Mouse (Mus musculus) forebrain, embryonic 16.5 days (tissue): ENCODE results near the gene Pde6h. TPM values are rescaled to one million over a fixed set of nuclear protein-coding genes. Genes with fewer than 3 reads are reported as not detected.
A peak's percentile ranks its signal among the peaks of the same experiment; 100 is the strongest.

Source experiments
- ATAC-seq: fragments of 200-750 bp; cut with Nextera tagmentation; 2 replicates; pipeline ENCODE4 v1.8.0; 2017; ENCODE audit warnings: mild to moderate bottlenecking, moderate library complexity
- H3K27ac ChIP-seq: fragments of 300-500 bp; sonication (generic); 2 replicates; pipeline ENCODE4 v1.5.1; 2014; ENCODE audit warnings: low read length, control low read depth
- H3K27me3 ChIP-seq: fragments of 300-500 bp; sonication (generic); replicated peaks from 2 replicates; pipeline ENCODE4 v1.6.1; 2014; ENCODE audit warnings: low read length; ENCODE audit not compliant: control insufficient read depth, insufficient read depth
- H3K36me3 ChIP-seq: fragments of 300-500 bp; sonication (generic); 2 replicates; pipeline ENCODE4 v1.6.1; 2014; ENCODE audit not compliant: control insufficient read depth, insufficient read depth
- H3K4me1 ChIP-seq: fragments of 300-500 bp; sonication (generic); replicated peaks from 2 replicates; pipeline ENCODE4 v1.6.1; 2014; ENCODE audit warnings: low read length; ENCODE audit not compliant: control insufficient read depth, insufficient read depth
- H3K4me2 ChIP-seq: fragments of 300-500 bp; sonication (generic); 2 replicates; pipeline ENCODE4 v1.6.1; 2014; ENCODE audit warnings: mild to moderate bottlenecking, low read length, control low read depth
- H3K4me3 ChIP-seq: fragments of 300-500 bp; sonication (generic); replicated peaks from 2 replicates; pipeline ENCODE4 v1.5.1; 2014; ENCODE audit warnings: mild to moderate bottlenecking, low read length, control low read depth
- H3K9ac ChIP-seq: fragments of 300-500 bp; sonication (generic); replicated peaks from 2 replicates; pipeline ENCODE4 v1.6.1; 2014; ENCODE audit warnings: low read depth, low read length, control low read depth
- H3K9me3 ChIP-seq: fragments of 300-500 bp; sonication (generic); 2 replicates; pipeline ENCODE4 v1.6.1; 2016; ENCODE audit warnings: low read length; ENCODE audit not compliant: control insufficient read depth
- WGBS: fragments of 180-500 bp; shearing (Covaris S2); extraction: QIAGEN DNeasy Blood & Tissue Kit; methylation state at CpG from one replicate; pipeline ENCODE4 v1.1.7; 2014; 5-methylcytosine and 5-hydroxymethylcytosine counted together
- polyA plus RNA-seq: library from polyadenylated mRNA; unstranded; fragments of >200 nt; fragmentation: Nextera tagmentation; extraction: Ambion mirVana; gene quantifications from 2 replicates; pipeline ENCODE4 v1.2.1, GENCODE M21; 2015

Gene Pde6h
- polyA plus RNA-seq, 1 experiment from 2014 or later = not detected

GRCm38 (mm10) chr6:136906283-136906936 is 17.2 kb upstream of the Pde6h start:
- Histone ChIP-seq H3K4me2 (no peak overlapping the region), H3K9me3 (no peaks in the 10 kb centered on the region), H3K4me1 (no peaks in the 10 kb centered on the region), H3K27me3 (no peaks in the 10 kb centered on the region), H3K36me3 (no peaks in the 10 kb centered on the region), H3K4me3 (no peak overlapping the region), H3K27ac (no peak overlapping the region), H3K9ac (no peak overlapping the region)
- ATAC-seq = no peak
- 89% methylated on average over 19 of the region's 19 CpGs for WGBS

- Histone ChIP-seq H3K27me3 (no peaks in the 10 kb centered on the region), H3K9ac (no peak overlapping the region), H3K36me3 (no peaks in the 10 kb centered on the region), H3K9me3 (no peaks in the 10 kb centered on the region), H3K4me1 (no peaks in the 10 kb centered on the region), H3K4me2 (no peak overlapping the region), H3K27ac (no peak overlapping the region), H3K4me3 (no peak overlapping the region)
- ATAC-seq = no peak
- WGBS = 80% methylated on average over 10 of the region's 10 CpGs
These were observed 16.7 kb upstream of the Pde6h start for GRCm38 (mm10) chr6:136906937-136907293.

- H3K4me3 ChIP-seq = no peak overlapping the region
- no peak for ATAC-seq
- no peaks in the 10 kb centered on the region for H3K36me3 ChIP-seq
- H3K4me1 ChIP-seq = peaks cover 8% of the 10 kb centered on the region
- H3K4me2 ChIP-seq = no peak overlapping the region
- no peak overlapping the region for H3K9ac ChIP-seq
- H3K9me3 ChIP-seq = no peaks in the 10 kb centered on the region
- H3K27me3 ChIP-seq = no peaks in the 10 kb centered on the region
- 76% methylated on average over 9 of the region's 9 CpGs for WGBS
- no peak overlapping the region for H3K27ac ChIP-seq
These were observed 13.3 kb upstream of the Pde6h start for GRCm38 (mm10) chr6:136910247-136910890.

GRCm38 (mm10) chr6:136912751-136913265 is 10.8 kb upstream of the Pde6h start:
- H3K4me3 ChIP-seq = no peak overlapping the region

GRCm38 (mm10) chr6:136913384-136914126 is 10.1 kb upstream of the Pde6h start:
- Histone ChIP-seq H3K4me2 (peak overlapping the region; percentile 37), H3K36me3 (no peaks in the 10 kb centered on the region), H3K4me3 (no peak overlapping the region), H3K9me3 (no peaks in the 10 kb centered on the region), H3K27me3 (no peaks in the 10 kb centered on the region), H3K27ac (no peak overlapping the region), H3K4me1 (peaks cover 8% of the 10 kb centered on the region), H3K9ac (no peak overlapping the region)
- WGBS = 15% methylated on average over 18 of the region's 18 CpGs
- peak; percentile 76 for ATAC-seq

More at GRCm38 (mm10) chr6:136912751-136913265, 10.8 kb upstream of the Pde6h start:
- Histone ChIP-seq H3K4me1 (peaks cover 8% of the 10 kb centered on the region), H3K27ac (no peak overlapping the region), H3K4me2 (no peak overlapping the region), H3K9me3 (no peaks in the 10 kb centered on the region), H3K36me3 (no peaks in the 10 kb centered on the region), H3K27me3 (no peaks in the 10 kb centered on the region), H3K9ac (no peak overlapping the region)
- WGBS = 58% methylated on average over 1 of the region's 2 CpGs
- ATAC-seq = peak; percentile 54; the same call in 1 of the 2 replicates

GRCm38 (mm10) chr6:136914234-136914633 is 9.4 kb upstream of the Pde6h start:
- 92% methylated on average over 6 of the region's 6 CpGs for WGBS

GRCm38 (mm10) chr6:136915721-136916395 is 7.8 kb upstream of the Pde6h start:
- no peaks in the 10 kb centered on the region for H3K36me3 ChIP-seq
- no peak overlapping the region for H3K27ac ChIP-seq
- H3K9ac ChIP-seq = no peak overlapping the region
- H3K27me3 ChIP-seq = no peaks in the 10 kb centered on the region
- H3K4me1 ChIP-seq = peaks cover 8% of the 10 kb centered on the region
- WGBS = 91% methylated on average over 8 of the region's 8 CpGs
- no peaks in the 10 kb centered on the region for H3K9me3 ChIP-seq
- ATAC-seq = no peak
- no peak overlapping the region for H3K4me3 ChIP-seq
- H3K4me2 ChIP-seq = no peak overlapping the region

More at GRCm38 (mm10) chr6:136914234-136914633, 9.4 kb upstream of the Pde6h start:
- Histone ChIP-seq H3K4me3 (no peak overlapping the region), H3K27ac (no peak overlapping the region), H3K27me3 (no peaks in the 10 kb centered on the region), H3K4me1 (peaks cover 8% of the 10 kb centered on the region), H3K9me3 (no peaks in the 10 kb centered on the region), H3K9ac (no peak overlapping the region), H3K36me3 (no peaks in the 10 kb centered on the region), H3K4me2 (no peak overlapping the region)
- ATAC-seq = no peak

- peaks cover 8% of the 10 kb centered on the region for H3K4me1 ChIP-seq
- 4% methylated on average over 2 of the region's 2 CpGs for WGBS
These were observed 5.7 kb upstream of the Pde6h start for GRCm38 (mm10) chr6:136917885-136918284.

More at GRCm38 (mm10) chr6:136917885-136918284, 5.7 kb upstream of the Pde6h start:
- Histone ChIP-seq H3K4me2 (no peak overlapping the region), H3K9me3 (no peaks in the 10 kb centered on the region), H3K9ac (no peak overlapping the region), H3K27me3 (no peaks in the 10 kb centered on the region), H3K4me3 (no peak overlapping the region), H3K27ac (no peak overlapping the region), H3K36me3 (no peaks in the 10 kb centered on the region)
- no peak; the same call in 1 of the 2 replicates for ATAC-seq
